ENCODE assay signal across 14 mouse cellular contexts in genomic region chr3:89135958-89136357, GRCm38 (mm10). TPM values are rescaled to one million over a fixed set of nuclear protein-coding genes. Genes with fewer than 3 reads are reported as not detected.
DNase-seq lines count a peak whose midpoint lies in the region; ATAC-seq and TF ChIP-seq lines count a peak whose summit lies in the region.
"Had no signal": no experiment of that assay in that cellular context is flagged by ENCODE, and none has a peak within 500 bp of the region (broad histone marks: within the 10 kb centered on the region; RNA-seq: fewer than 3 reads in every experiment).

Pklr (plus strand) TSS chr3:89136142.

- no peak for DNase-seq in heart, adult 9 months (ENCODE audit: low spot score in 2 of 2)
- peak; percentile 58 for DNase-seq in G1E (ENCODE audit: low spot score)
- DNase-seq in left cerebral cortex, postnatal 4 days: no peak
- no peak for DNase-seq in left cerebral cortex, postnatal 10 days (ENCODE audit: extremely low spot score in 1 of 2, low spot score in 2 of 2)
- no peak for DNase-seq in lung, postnatal 25 days (ENCODE audit: low spot score)
- DNase-seq: cerebellum, postnatal 25 days; heart, adult 11 months; midbrain, embryonic 14.5 days had no signal

- intact Hi-C loops in left cerebral cortex, postnatal 4 days (cut with DNase I): no loop called here
- intact Hi-C loops in left cerebral cortex, postnatal 10 days (cut with DNase I): no loop called here

- H3K4me1 ChIP-seq in heart, embryonic 13.5 days: peaks cover 21% of the 10 kb centered on the region
- H3K4me1 ChIP-seq in G1E (ENCODE audit: insufficient read depth, low read depth, low read length): peaks cover 90% of the 10 kb centered on the region
- H3K4me1 ChIP-seq in erythroblast, embryonic 14.5 days (ENCODE audit: control insufficient read depth): peaks cover 95% of the 10 kb centered on the region
- peaks cover 62% of the 10 kb centered on the region for H3K4me1 ChIP-seq in liver, embryonic 16.5 days (ENCODE audit: control insufficient read depth, low read depth, low read length)

- peaks cover 41% of the 10 kb centered on the region for H3K27me3 ChIP-seq in heart, embryonic 13.5 days (replicated peaks)
- no peaks in the 10 kb centered on the region for H3K27me3 ChIP-seq in G1E (ENCODE audit: insufficient read depth, low read length)
- no peaks in the 10 kb centered on the region for H3K27me3 ChIP-seq in erythroblast, embryonic 14.5 days (ENCODE audit: control insufficient read depth)
- H3K27me3 ChIP-seq in liver, embryonic 16.5 days (ENCODE audit: control insufficient read depth, insufficient read depth, low read depth, low read length): no peaks in the 10 kb centered on the region

- no peak within 1 kb of the TSS for H3K27ac ChIP-seq in heart, embryonic 13.5 days (replicated peaks)
- H3K27ac ChIP-seq in liver, embryonic 16.5 days (ENCODE audit: low read length): peak within 1 kb of the TSS; percentile 81
- H3K27ac ChIP-seq: limb, embryonic 12.5 days had no signal

- no peaks in the 10 kb centered on the region for H3K36me3 ChIP-seq in heart, embryonic 13.5 days
- H3K36me3 ChIP-seq in G1E (replicated peaks): peaks cover 33% of the 10 kb centered on the region
- H3K36me3 ChIP-seq in erythroblast, embryonic 14.5 days (ENCODE audit: control insufficient read depth): peaks cover 48% of the 10 kb centered on the region
- peaks cover 10% of the 10 kb centered on the region for H3K36me3 ChIP-seq in liver, embryonic 16.5 days (ENCODE audit: control insufficient read depth, insufficient read depth)
- H3K36me3 ChIP-seq: limb, embryonic 12.5 days had no signal

- peak within 1 kb of the TSS; percentile 39 for H3K4me2 ChIP-seq in heart, embryonic 13.5 days
- peak within 1 kb of the TSS; percentile 70 for H3K4me2 ChIP-seq in liver, embryonic 16.5 days (ENCODE audit: low read depth, low read length)
- H3K4me2 ChIP-seq: limb, embryonic 12.5 days had no signal

- H3K9me3 ChIP-seq in heart, embryonic 13.5 days: no peaks in the 10 kb centered on the region
- no peaks in the 10 kb centered on the region for H3K9me3 ChIP-seq in G1E (replicated peaks)
- peaks cover under 1% of the 10 kb centered on the region; the same call in 1 of the 2 replicates for H3K9me3 ChIP-seq in erythroblast, embryonic 14.5 days (ENCODE audit: control insufficient read depth, low read length)
- no peaks in the 10 kb centered on the region for H3K9me3 ChIP-seq in liver, embryonic 16.5 days (replicated peaks; ENCODE audit: control insufficient read depth, low read length)
- H3K9me3 ChIP-seq: limb, embryonic 12.5 days had no signal

- WGBS in heart, embryonic 13.5 days: 53% methylated on average over 3 of the region's 3 CpGs
- 10% methylated on average over 3 of the region's 3 CpGs for WGBS in liver, embryonic 16.5 days (ENCODE audit: insufficient replicate concordance)

- ATAC-seq in heart, embryonic 13.5 days (ENCODE audit: extremely low read depth, insufficient number of reproducible peaks, low FRiP score, low TSS enrichment): no peak
- ATAC-seq in G1E (ENCODE audit: extremely low read depth, insufficient number of reproducible peaks, low FRiP score, poor library complexity, severe bottlenecking): 0 out of 2 replicates have a peak, but pooled peaks have one; percentile 30
- peak; percentile 58 for ATAC-seq in liver, embryonic 16.5 days (ENCODE audit: low read depth)
- ATAC-seq: forebrain, embryonic 14.5 days had no signal

- TF ChIP-seq CTCF in G1E (IDR thresholded peaks at IDR 0.05; ENCODE audit: low read depth, low read length): no peak

- H3K9ac ChIP-seq in heart, embryonic 13.5 days: no peak within 1 kb of the TSS
- H3K9ac ChIP-seq in liver, embryonic 16.5 days (ENCODE audit: low read depth, low read length): peak within 1 kb of the TSS; percentile 72
- H3K9ac ChIP-seq: limb, embryonic 12.5 days had no signal

- H3K4me3 ChIP-seq in heart, embryonic 13.5 days: peak within 1 kb of the TSS; percentile 26; the same call in 1 of the 2 replicates
- peak within 1 kb of the TSS; percentile 81 for H3K4me3 ChIP-seq in G1E (ENCODE audit: low read depth, low read length)
- H3K4me3 ChIP-seq in erythroblast, embryonic 14.5 days (replicated peaks): peak within 1 kb of the TSS; percentile 83
- peak within 1 kb of the TSS; percentile 70 for H3K4me3 ChIP-seq in liver, embryonic 16.5 days (ENCODE audit: low read depth, low read length)
- H3K4me3 ChIP-seq: limb, embryonic 12.5 days had no signal

RNA-seq across cellular contexts. Expression of gene Pklr, which starts in this region (rescaled TPM):
- polyA plus RNA-seq in heart, embryonic 13.5 days (2015; fragmentation: Nextera tagmentation; extraction: Ambion mirVana): 0.98 and 5.3 TPM in 2 replicates
- total RNA-seq in G1E (2014; fragmentation: Nextera tagmentation) (36.9 and 51.2 TPM in 2 replicates), G1E (2017) (22.9 and 31.8 TPM in 2 replicates)
- 37.7 and 80.3 TPM in 2 replicates for polyA plus RNA-seq in G1E (2012)
- polyA plus RNA-seq in erythroblast, embryonic 14.5 days (2012): 50.9 and 55.5 TPM in 2 replicates
- polyA plus RNA-seq in liver, embryonic 16.5 days (2015; fragmentation: Nextera tagmentation; extraction: Ambion mirVana): 102 and 104 TPM in 2 replicates
- under 1 TPM; 0.14 to 0.66 TPM for total RNA-seq in left cerebral cortex, postnatal 4 days (2021)
- not detected for total RNA-seq in left cerebral cortex, postnatal 10 days (2021)
- polyA plus RNA-seq: testis, adult 2 months had no signal

Comparison
In these comparisons a context has a peak if more than half of its experiments do, and no peak if none do; other contexts are left out.
1. RNA of gene Pklr (total RNA-seq): 22.9 to 51.2 TPM in G1E; 0.14 to 0.66 TPM in left cerebral cortex, postnatal 4 days and not detected in left cerebral cortex, postnatal 10 days; every median in the first group is over 10 times any median in the second.
2. H3K4me3 ChIP-seq: peak in every context shown above with its lines; median percentile 83 in erythroblast, embryonic 14.5 days; 81 in G1E; 70 in liver, embryonic 16.5 days; 26 in heart, embryonic 13.5 days.